Mouse (Mus musculus) heart, adult 18-20 months (tissue): ENCODE data around the gene Ccdc126. TPM values are rescaled to one million over a fixed set of nuclear protein-coding genes. Genes with fewer than 3 reads are reported as not detected.

ENCODE experiments used
- DNase-seq, 2 experiments: peaks; one replicate each; pipeline ENCODE4 v3.0.0; 2021 to 2022; ENCODE audit warnings: mixed read lengths in 1 of 2
- total RNA-seq, 2 experiments: library from RNA; stranded (reverse); gene quantifications; 2 replicates each; pipeline ENCODE4 v1.2.3; 2021

The Ccdc126 gene
- total RNA-seq, 2 experiments from 2014 or later, result 5.2 TPM

GRCm38 (mm10) chr6:49343737-49344469, 24.8 kb downstream of the Ccdc126 start:
- no peak for DNase-seq

GRCm38 (mm10) chr6:49349826-49350225, 30.8 kb downstream of the Ccdc126 start:
- DNase-seq, result no peak

- no peak for DNase-seq
These were observed 35.5 kb downstream of the Ccdc126 start for GRCm38 (mm10) chr6:49354613-49355012.

GRCm38 (mm10) chr6:49355171-49355570, 36.1 kb downstream of the Ccdc126 start:
- no peak for DNase-seq

- no peak for DNase-seq
These were observed 41.3 kb downstream of the Ccdc126 start for GRCm38 (mm10) chr6:49360420-49360819.

GRCm38 (mm10) chr6:49367159-49368054, 48.3 kb downstream of the Ccdc126 start, which contains the start of gene Fam221a:
Fam221a (plus strand) TSS chr6:49367739.
- DNase-seq, result peak; percentile 90 to 92

GRCm38 (mm10) chr6:49368212-49368611, 49.1 kb downstream of the Ccdc126 start:
- DNase-seq, result peak in 1 of 2 experiments; percentile 6

GRCm38 (mm10) chr6:49372705-49373104, 53.6 kb downstream of the Ccdc126 start:
- DNase-seq, result no peak

GRCm38 (mm10) chr6:49373943-49374342, 54.9 kb downstream of the Ccdc126 start:
- DNase-seq, result no peak

- DNase-seq, result no peak
These were observed 59.3 kb downstream of the Ccdc126 start for GRCm38 (mm10) chr6:49378328-49378727.

Other genes starting within 250 kb of the Ccdc126 start
- gene Malsu1, start 245.5 kb upstream of the Ccdc126 start, total RNA-seq, result 10 to 100 TPM; 40.5 to 45.0 TPM
- gene Igf2bp3, start 104.3 kb upstream of the Ccdc126 start, total RNA-seq, result not detected
- 10 to 100 TPM; 26.2 to 29.9 TPM for gene Tra2a, start 55.2 kb upstream of the Ccdc126 start, total RNA-seq
- gene Fam221a, start 48.5 kb downstream of the Ccdc126 start, total RNA-seq, result under 1 TPM in 1 of 2 experiments, not detected in 1; 0.77 TPM
- gene Stk31, start 76.3 kb downstream of the Ccdc126 start, total RNA-seq, result under 1 TPM; 0.08 to 0.37 TPM